8 mouse cellular contexts compared by ENCODE assay signal in the genomic region with DNA sequence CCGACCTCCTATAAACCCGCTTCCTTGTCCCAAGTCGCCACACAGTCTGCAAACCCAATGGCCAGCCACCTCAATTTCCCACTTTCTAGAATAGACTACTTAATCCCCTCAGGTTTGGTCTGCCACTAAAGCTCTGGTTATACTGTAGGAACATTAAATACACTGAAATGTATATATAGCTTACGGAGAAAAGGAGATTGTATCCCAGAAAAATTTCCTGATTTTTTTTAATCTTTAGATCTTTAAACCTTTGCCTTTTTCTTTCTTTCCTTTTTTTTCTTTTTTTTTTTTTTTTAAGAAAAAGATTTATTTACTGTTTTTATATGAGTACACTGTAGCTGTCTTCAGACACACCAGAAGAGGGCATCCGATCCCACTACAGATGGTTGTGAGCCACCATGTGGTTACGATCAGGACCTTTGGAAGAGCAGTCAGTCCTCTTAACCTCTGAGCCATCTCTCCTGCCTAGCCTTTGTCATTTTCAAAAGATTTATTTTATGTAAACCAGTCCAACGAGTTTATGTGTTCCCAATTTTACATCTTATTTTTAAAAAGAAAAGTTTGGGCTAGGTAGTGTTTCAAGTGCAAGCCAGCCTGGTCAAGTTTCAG. TPM values are rescaled to one million over a fixed set of nuclear protein-coding genes. Genes with fewer than 3 reads are reported as not detected.
DNase-seq lines count a peak whose midpoint lies in the region; ATAC-seq and TF ChIP-seq lines count a peak whose summit lies in the region.

No protein-coding gene starts in this region.

- TF ChIP-seq POLR2A in bone marrow macrophage, adult 2 months (IDR thresholded peaks at IDR 0.05; ENCODE audit: borderline replicate concordance, low read depth, low read length): no peak

- no peak for ATAC-seq in kidney, embryonic 15.5 days (replicated peaks; ENCODE audit: low FRiP score)
- no peak for ATAC-seq in hindbrain, embryonic 15.5 days (ENCODE audit: low FRiP score, low read depth)
- no peak for ATAC-seq in midbrain, embryonic 16.5 days

- peaks cover 45% of the 10 kb centered on the region for H3K4me1 ChIP-seq in kidney, embryonic 15.5 days
- H3K4me1 ChIP-seq in bone marrow macrophage, adult 2 months (ENCODE audit: control insufficient read depth, insufficient read depth, low read length): peaks cover 27% of the 10 kb centered on the region
- H3K4me1 ChIP-seq in hindbrain, embryonic 15.5 days (replicated peaks): peaks cover 36% of the 10 kb centered on the region
- peaks cover 29% of the 10 kb centered on the region for H3K4me1 ChIP-seq in midbrain, embryonic 16.5 days (ENCODE audit: control insufficient read depth, insufficient read depth, low read length)

- peak overlapping the region; percentile 55 for H3K9ac ChIP-seq in kidney, embryonic 15.5 days
- peak overlapping the region; percentile 53 for H3K9ac ChIP-seq in hindbrain, embryonic 15.5 days
- peak overlapping the region; percentile 68 for H3K9ac ChIP-seq in midbrain, embryonic 16.5 days (ENCODE audit: low read depth, low read length)

- DNase-seq in kidney, adult 9 months: no peak
- DNase-seq in adrenal gland, postnatal 36 days: no peak
- DNase-seq in adipocyte (ENCODE audit: low spot score): no peak
- no peak for DNase-seq in spleen, postnatal 36 days (ENCODE audit: low spot score in 2 of 2)

- peak overlapping the region; percentile 96 for H3K27ac ChIP-seq in kidney, embryonic 15.5 days
- H3K27ac ChIP-seq in bone marrow macrophage, adult 2 months (ENCODE audit: insufficient read depth, low read depth, low read length): peak overlapping the region; percentile 96
- peak overlapping the region; percentile 97 for H3K27ac ChIP-seq in hindbrain, embryonic 15.5 days (replicated peaks)
- H3K27ac ChIP-seq in midbrain, embryonic 16.5 days (ENCODE audit: low read length): peak overlapping the region; percentile 93

- H3K4me3 ChIP-seq in kidney, embryonic 15.5 days (replicated peaks): peak overlapping the region; percentile 43
- peak overlapping the region; percentile 61 for H3K4me3 ChIP-seq in bone marrow macrophage, adult 2 months (ENCODE audit: insufficient read depth, low read length)
- peak overlapping the region; percentile 42 for H3K4me3 ChIP-seq in hindbrain, embryonic 15.5 days
- peak overlapping the region; percentile 43 for H3K4me3 ChIP-seq in midbrain, embryonic 16.5 days (ENCODE audit: low read depth, low read length)

- H3K4me2 ChIP-seq in kidney, embryonic 15.5 days: peak overlapping the region; percentile 63
- H3K4me2 ChIP-seq in hindbrain, embryonic 15.5 days: peak overlapping the region; percentile 80
- H3K4me2 ChIP-seq in midbrain, embryonic 16.5 days (ENCODE audit: low read length): peak overlapping the region; percentile 77

- no peaks in the 10 kb centered on the region for H3K27me3 ChIP-seq in kidney, embryonic 15.5 days
- H3K27me3 ChIP-seq in hindbrain, embryonic 15.5 days: no peaks in the 10 kb centered on the region
- H3K27me3 ChIP-seq in midbrain, embryonic 16.5 days (ENCODE audit: control insufficient read depth, insufficient read depth, low read depth, low read length): no peaks in the 10 kb centered on the region

- peaks cover 15% of the 10 kb centered on the region for H3K36me3 ChIP-seq in kidney, embryonic 15.5 days
- 0 out of 2 replicates have a peak, but pooled peaks cover 7% of the 10 kb centered on the region for H3K36me3 ChIP-seq in hindbrain, embryonic 15.5 days
- H3K36me3 ChIP-seq in midbrain, embryonic 16.5 days (ENCODE audit: control insufficient read depth, insufficient read depth, low read length): no peaks in the 10 kb centered on the region

- TF ChIP-seq CTCF in bone marrow macrophage, adult 2 months (IDR thresholded peaks at IDR 0.05; ENCODE audit: low read depth, low read length): no peak

- no peaks in the 10 kb centered on the region for H3K9me3 ChIP-seq in kidney, embryonic 15.5 days (replicated peaks)
- H3K9me3 ChIP-seq in hindbrain, embryonic 15.5 days: no peaks in the 10 kb centered on the region
- no peaks in the 10 kb centered on the region for H3K9me3 ChIP-seq in midbrain, embryonic 16.5 days (replicated peaks; ENCODE audit: control insufficient read depth, low read length, poor library complexity, severe bottlenecking)

- WGBS in kidney, embryonic 15.5 days: 31% methylated on average over 7 of the region's 7 CpGs
- 39% methylated on average over 7 of the region's 7 CpGs for WGBS in hindbrain, embryonic 15.5 days
- 34% methylated on average over 7 of the region's 7 CpGs for WGBS in midbrain, embryonic 16.5 days

RNA-seq across cellular contexts. Expression of a gene that starts 1.0 kb away (rescaled TPM):
- 682 and 728 TPM in 2 replicates for polyA plus RNA-seq in kidney, embryonic 15.5 days (2015; fragmentation: Nextera tagmentation; extraction: Ambion mirVana)
- polyA plus RNA-seq in bone marrow macrophage, adult 2 months (2012; ENCODE audit: insufficient read depth, insufficient read length, missing spikeins): 237 and 270 TPM in 2 replicates
- polyA plus RNA-seq in hindbrain, embryonic 15.5 days (2015; fragmentation: Nextera tagmentation; extraction: Ambion mirVana): 445 and 453 TPM in 2 replicates
- polyA plus RNA-seq in midbrain, embryonic 16.5 days (2015; fragmentation: Nextera tagmentation; extraction: Ambion mirVana): 449 and 518 TPM in 2 replicates
- total RNA-seq in adrenal gland, postnatal 36 days (2021): 100 to 1,000 TPM; 209 to 332 TPM

RNA-seq across cellular contexts. Expression of a gene that starts 5.7 kb away (rescaled TPM):
- 79.3 and 81.1 TPM in 2 replicates for polyA plus RNA-seq in kidney, embryonic 15.5 days (2015; fragmentation: Nextera tagmentation; extraction: Ambion mirVana)
- 1.7 and 3.4 TPM in 2 replicates for polyA plus RNA-seq in bone marrow macrophage, adult 2 months (2012; ENCODE audit: insufficient read depth, insufficient read length, missing spikeins)
- 47.9 and 52.4 TPM in 2 replicates for polyA plus RNA-seq in hindbrain, embryonic 15.5 days (2015; fragmentation: Nextera tagmentation; extraction: Ambion mirVana)
- 45.9 and 46.5 TPM in 2 replicates for polyA plus RNA-seq in midbrain, embryonic 16.5 days (2015; fragmentation: Nextera tagmentation; extraction: Ambion mirVana)
- total RNA-seq in adrenal gland, postnatal 36 days (2021): under 1 TPM; 0.33 to 0.93 TPM

Comparison
In these comparisons a context has a peak if more than half of its experiments do, and no peak if none do; other contexts are left out.
1. RNA of a gene that starts 5.7 kb away (polyA plus RNA-seq): 79.3 to 81.1 TPM in kidney, embryonic 15.5 days, 47.9 to 52.4 TPM in hindbrain, embryonic 15.5 days and 45.9 to 46.5 TPM in midbrain, embryonic 16.5 days; 1.7 to 3.4 TPM in bone marrow macrophage, adult 2 months; every median in the first group is over 10 times any median in the second.
2. Peak in every context shown above with its lines, with median percentiles within 50 percentile points of each other: H3K27ac ChIP-seq, H3K4me2 ChIP-seq, H3K4me3 ChIP-seq and H3K9ac ChIP-seq.